Mouse (Mus musculus) c-Kit-positive CD71-positive TER-119-negative erythroid progenitor cells, embryonic 14.5 days (primary cell): Measurements from ENCODE around the gene Hepacam.

Experiments
- DNase-seq: peaks from one replicate; pipeline ENCODE4 v3.0.0-alpha.2; 2013; ENCODE audit warnings: low read depth

Gene Hepacam

DNA sequence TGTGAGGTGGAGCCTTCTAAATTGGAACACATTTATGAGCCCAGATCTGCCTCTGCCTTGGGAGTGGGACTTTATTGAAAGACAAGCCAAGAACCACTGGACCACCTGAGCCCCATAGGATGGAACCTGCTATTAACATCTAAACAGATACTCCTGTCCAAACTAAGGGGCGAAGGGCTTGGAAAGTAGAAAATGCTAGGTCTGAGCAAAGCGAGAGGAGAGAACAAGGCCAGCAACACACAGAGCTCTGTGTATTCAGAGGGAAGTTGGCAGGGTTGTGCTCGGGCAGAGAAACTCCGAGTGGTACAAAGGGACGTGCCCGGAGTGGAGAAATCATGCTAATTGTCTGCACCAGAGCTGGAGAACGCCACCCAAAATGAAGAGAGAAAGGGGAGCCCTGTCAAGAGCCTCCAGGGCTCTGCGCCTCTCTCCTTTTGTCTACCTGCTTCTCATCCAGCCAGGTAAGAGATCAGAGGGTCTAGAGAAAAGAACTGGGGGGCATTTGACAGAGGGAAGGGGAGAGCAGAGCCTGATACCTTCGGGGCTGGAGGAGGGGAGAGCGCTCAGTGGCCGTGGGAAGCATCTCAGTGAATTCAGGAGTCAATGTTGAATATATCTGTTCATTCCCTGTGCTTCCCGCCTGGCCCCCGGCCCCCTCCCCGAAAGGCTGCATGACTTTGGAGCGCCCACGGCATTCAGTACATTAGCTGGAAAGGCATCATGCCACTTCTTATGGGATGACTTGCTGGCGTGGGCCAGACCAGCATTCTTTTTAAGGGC is at the start of gene Hepacam:
Hepacam (plus strand) TSS at position 51 of the 780 bp plus-strand sequence.
- DNase-seq: no peak

DNA sequence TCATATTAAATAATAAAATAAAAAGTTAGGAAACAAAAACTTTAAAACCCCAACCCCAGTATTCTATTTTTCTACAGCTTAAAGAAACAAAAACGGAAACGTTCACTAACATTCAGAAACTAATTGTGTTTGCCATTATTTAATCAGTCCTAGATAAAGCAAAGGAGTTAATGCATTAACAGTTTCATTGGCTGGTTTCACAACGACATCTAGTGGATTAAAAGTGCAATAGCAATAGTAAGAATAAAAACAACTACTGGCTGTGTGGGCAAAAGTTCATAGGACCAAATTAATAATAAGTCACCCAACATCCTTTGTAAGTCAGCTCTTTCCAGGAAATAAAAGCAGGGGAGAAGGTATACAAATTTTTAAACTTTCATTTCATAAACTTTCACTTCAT is 37.7 kb upstream of the Hepacam start:
- peak; percentile 27 for DNase-seq

DNA sequence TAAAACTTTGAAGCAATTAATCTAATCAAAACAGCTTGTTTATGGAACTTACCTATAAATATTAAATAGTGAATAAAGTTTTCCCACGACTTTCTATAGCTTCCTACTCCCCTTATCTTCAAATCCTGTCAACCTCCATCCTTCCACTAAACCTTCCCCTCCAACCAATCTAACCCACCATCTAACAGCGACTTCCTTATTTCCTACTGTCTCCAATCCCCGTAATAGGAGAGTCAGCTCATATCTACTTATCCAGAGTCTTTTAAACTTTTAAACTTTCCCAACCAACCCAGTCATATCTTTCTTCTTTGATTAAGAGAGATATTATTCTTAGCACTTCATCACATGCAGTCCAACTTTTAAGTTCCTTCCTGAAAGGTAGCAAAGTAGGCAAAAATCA is 21.7 kb upstream of the Hepacam start:
- no peak for DNase-seq

DNA sequence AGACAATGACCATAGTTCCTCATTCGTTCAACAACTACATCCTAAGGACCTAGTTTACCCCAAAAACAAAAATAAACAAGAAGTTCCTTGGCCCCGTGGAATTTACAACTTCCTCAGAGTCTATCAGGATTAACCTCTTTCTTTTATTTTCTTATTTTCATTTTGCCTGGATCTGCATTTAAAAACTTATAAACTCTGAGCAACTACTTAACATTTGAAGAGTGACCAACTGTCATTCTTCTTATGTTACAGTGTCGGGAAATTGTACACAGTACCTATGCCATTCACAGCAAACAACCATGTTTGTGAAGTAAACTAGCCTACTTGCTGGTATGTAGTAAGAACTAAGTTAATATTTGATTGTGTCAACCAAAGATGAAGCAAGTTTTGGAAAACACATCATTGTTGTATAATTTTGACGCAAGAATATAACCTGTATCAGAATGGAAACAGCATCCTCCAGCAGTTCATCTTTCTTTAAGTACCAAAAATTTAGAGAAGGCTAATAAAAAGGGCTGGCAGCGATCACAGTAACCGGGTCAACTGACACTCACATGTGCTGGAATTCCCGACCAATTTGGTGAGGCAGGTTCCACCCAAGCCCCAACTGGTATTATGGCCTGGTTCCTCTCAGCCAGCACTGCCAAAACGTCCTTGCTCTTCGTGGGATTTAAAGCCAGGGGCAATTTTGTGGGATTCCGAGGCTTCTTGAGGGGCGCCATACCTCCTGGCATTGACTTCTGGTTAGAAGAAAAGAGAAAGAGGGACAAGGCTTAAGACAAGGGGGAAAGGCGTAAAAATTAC is 19.8 kb upstream of the Hepacam start:
- peak; percentile 34 for DNase-seq

DNA sequence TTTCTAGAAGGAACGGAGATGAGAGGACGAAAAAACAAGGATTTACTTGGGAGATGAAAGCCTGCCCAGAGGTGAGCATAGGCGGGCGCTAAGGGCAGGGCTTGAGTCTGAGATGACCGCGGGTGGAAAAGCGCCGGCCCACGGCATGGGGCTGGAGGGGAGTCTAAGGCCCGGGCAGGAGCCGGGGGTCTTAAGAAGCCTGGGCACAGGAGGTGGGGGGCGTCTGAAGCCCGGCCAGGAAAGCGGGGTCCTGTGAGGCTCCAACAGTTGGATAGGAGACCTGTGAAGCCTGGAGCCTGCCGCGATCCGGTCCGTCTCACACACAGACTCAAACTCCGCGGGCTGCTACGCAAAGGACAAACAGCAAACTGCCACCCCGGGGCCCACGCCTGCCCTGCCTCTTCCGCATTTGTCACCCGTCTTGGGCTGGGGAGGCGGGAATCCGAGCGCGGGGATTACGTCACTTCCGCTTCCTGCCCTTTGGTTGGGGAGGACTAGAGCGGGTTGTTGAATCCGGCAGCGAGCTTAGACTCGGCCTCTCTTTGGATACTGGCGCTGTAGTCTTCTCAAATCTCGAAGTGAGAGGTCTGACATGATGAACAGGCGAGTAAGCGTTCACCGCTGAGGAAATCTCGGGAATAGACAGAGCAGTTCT is 19.0 kb upstream of the Hepacam start, which contains the start of gene Ccdc15:
Ccdc15 (minus strand) TSS at position 445 of the 655 bp plus-strand sequence.
- peak; percentile 94 for DNase-seq

DNA sequence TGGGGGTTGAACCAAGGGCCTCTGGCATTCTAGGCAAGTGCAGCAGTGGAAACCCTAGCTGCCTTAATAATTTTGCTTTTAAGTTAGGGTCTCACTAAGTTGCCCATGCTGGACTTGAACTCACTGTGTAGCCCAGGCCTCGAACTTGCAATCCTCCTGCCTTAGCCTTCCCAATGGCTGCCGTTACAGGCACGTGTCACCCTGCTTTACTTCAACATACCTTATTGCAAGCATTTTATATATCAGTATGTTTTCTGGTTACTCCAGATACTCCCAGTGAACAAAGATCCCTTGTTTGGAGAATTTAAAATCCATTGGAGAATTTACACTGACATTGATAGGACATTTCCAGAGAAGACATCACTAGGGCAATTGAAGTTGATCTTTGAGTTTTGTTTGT is 18.1 kb upstream of the Hepacam start:
- no peak for DNase-seq

DNA sequence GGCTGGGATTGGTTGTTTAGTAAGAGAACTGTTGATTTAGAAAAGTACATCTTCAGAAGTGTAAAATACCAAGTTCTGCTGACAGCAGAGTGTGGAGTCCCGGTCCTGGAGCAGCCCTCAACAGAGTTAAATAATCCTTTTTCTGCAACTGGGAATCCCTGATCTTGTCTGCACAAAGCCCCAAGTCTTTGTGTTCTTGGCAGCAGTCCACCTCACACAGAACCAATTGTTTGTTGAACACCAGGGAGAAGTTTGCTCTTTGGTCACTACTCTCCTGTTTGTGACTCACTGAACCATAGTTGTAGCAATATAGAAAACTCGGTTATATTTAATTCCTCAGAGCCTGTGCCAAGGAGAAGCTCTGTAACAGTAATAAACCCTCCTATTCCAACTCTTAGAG is 15.9 kb upstream of the Hepacam start:
- no peak for DNase-seq

DNA sequence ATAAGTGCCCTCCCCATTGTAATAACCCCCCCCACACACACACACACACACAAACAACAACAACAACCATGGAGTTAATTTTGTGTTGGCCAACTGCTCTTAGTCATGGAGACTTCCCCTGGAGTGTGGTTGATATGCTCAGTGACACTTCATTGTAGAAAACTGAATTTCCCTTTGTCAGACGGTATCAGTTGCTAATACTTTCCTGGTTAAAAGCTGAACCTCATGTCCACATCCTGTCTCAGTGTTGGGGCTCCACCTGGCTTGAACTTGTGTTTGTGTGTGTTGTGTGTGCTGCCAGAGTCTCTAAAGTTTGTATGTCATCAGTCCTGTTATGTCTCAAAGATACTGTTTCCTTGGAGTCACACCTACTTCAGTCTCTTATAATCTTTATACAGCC is 12.7 kb upstream of the Hepacam start:
- DNase-seq: no peak

DNA sequence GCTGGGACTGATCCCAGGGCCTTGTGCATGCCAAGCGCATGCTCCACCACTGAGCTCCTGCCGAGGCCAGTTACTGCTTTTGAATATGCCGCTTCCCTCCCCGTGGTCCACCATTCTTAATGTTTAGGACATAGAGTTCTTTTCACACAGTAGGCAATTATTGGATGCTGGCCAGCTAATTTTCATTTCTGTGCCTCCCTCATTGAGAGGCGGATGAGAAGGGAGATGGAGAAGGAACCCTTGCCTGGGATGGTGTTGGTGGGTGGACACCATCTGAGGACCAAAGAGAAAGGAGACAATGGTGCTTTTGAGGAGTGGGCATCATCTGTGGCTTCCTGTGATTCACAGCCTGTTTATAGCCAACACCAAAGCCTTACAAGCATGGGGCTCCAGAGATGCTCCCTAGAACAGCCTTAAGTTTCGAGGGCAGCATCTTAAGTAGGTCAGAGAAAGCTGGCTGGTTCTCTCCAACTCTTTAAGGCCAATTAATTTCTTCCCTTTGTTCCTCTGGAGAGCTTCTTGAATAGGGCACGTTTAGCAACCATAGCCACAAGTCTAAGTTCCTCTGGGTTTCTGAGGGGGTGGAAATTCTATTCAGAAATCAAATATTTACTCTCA is 8.3 kb upstream of the Hepacam start:
- no peak for DNase-seq

DNA sequence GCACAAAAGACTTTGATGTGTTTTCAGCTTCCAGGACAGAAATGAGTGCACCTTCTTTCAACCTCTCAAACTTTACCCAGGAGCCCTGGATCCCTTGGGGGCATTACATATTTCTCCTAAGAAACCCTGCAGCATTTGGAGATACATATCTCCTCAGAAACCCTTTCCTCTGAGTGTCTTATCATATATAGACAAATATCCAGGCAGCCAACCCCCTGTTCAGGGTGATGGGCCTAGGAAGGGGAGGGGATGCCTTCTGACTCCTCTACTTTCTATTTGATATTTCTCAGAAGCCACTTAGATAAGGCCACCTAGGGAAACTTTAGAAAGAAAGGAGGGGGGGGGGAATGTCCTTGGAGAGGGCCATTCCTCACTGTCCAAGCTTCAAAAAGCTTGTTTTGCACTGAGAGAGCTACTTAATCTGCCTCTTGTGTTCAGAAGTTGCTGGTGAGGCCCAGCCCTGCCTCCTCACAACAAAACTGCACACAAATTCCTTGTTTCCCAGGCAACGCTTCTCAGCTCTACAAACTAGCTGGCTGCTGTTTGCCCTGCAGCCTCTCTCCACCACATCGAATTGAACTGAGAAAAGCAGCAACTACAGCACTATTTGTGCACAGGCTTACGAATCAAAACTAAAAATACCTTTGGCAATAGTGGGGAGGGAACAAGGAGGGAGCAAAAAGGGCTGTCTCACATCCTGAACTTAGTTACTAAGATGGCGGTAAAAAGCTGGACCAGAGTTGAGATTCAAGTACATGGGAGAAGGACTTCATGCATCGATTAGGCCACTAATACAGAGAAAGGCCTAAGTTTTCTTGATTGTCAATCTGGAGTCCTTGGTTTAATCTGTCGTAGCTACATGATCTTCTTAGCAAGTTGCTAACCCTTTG is 7.6 kb upstream of the Hepacam start:
- DNase-seq: no peak

DNA sequence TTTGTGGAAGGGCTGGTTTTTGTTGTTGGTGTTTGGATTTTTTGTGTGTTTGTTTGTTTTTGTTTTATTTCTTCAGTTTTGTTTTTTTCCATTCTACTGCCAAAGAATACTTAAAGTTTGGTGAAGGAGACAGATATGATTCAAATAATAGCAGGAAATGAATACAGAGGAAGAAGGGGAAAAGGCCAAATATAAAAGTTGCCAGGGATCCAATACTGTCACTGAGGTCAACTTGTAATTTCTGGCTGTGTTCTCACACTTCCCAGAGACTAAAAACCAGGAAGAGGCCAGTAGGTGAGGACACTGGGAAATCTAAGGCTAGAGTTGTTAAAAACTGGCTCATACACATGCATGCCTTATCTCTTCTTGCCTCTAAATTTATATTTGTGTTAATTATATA is 5.1 kb upstream of the Hepacam start:
- DNase-seq: no peak

DNA sequence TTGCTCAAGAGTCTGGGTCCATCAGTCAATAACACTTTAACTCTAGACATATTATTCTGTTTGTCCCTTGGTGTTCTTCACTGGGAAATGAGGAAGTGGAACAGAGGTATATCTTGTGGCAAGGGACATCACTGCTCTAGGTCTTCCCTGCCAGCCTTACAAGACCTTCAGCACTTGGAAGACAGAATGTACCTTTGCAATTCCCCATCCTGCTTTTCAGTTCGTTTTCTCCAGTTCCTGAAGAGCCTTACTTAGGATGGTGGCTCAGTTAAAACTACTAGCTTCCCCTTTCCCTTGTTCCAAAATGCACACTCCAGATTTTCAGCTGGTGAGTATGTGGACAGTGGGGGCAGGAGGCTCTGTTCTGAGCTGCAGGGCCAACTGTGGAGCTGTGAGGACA is 4.3 kb upstream of the Hepacam start:
- DNase-seq: no peak

DNA sequence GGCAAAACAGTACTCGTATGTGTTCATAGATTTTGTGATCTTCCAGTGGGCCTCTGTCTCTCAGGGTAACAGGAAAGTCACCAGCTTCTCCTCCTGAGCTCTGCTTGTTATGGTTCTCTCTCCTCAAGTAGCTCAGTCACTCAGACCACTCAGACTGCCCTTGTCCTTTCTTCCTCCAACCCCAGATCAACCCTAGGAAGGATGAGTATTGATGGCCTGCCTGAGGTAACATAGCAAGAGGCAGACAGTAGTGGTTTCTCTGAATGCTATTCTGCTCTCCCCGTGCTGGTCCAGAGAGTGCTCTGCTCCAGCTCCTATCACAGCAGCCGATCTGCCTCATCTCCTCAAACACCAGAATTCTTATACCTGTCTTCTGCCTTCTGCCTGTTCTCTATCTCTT is 3.6 kb upstream of the Hepacam start:
- no peak for DNase-seq

DNA sequence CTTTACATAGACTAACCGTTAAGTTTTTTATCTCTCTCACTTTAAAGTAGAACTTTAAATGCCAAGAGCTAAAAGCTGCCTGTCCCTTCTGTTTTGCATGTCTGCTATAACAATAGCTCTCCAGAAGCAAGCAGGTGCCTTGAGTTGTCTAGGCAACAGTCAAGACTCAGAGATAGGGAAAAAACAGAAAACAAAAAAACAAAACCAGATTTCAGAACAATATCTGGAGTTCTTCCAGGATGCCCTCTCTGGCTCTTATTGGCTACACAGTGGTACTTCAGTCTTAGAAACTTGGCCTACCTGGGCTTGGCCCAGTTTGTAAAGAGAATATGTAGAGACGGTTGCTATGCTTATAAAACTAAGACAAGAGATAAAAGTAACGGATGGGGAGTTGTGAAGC is 2.8 kb upstream of the Hepacam start:
- DNase-seq: no peak

DNA sequence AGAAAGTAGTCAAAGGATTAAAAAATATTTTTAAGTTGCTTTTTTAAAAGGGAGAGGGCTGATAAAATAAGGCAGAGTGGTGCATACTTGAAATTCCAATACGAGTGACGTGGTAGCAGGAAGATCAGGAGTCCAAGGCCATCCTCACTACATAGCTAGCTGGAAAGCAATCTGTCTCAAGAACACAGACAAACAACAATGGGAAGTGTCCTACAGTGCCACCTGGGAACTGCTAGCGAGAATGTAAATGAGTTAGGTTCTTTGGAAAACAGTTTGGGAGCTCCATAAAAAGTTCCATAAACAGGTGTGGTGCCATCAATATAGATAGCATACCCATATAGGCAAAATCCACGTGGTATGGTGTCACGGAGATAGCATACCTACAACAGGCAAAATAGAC is 1.4 kb upstream of the Hepacam start:
- DNase-seq: no peak

DNA sequence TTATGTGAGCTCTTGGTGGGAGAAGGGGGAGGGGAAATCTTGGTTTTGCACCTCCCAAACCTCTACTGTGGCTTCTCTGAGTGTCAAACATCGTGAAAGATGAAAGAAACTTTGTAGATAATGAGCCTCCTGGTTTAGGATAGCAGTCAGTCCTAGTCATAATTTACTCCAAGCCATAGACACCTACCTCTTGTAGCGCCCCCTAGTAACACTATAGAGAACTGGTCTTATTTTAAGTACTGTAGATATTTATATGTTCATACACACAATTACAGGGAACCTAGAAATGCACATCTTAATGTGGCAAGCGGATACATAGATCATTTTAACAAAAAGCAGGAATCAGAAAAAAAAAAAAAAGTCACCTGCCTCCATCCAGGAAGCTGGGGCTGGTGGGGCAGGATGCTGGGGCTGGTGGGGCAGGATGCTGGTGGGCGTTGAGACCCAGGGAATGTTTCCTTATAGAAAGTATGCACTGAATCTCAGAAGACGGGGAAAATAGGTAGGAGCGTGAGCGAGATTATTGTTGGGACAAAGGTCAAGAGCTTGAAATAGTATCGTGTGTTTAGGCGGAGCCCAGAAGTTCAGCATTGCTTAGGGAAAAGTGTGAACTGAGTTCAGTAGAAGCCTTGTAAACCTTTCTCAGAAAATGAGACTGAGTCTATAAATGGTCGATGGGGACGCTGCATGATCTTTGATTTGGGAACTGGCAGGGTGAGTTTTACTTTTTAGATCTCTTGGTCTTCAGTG is 1.1 kb downstream of the Hepacam start:
- no peak for DNase-seq

DNA sequence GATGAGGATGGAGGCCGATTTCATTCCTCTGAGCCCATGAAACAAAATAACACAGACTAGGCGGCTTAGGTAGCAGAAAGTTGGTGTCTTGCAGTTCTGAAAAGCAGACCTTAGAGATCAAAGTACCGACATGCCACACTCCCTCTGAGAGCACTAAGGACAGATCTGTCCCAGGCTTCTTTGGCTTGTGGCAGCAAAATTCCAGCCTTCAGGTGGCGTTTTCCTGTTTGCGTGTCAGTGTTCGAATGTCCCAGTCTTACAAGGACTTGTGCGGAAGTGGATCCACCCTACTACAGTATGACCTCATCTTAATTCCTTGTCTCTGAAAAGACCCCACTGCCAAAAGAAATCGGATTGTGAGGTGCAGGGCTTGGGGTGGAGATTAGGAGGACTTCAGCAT is 1.7 kb downstream of the Hepacam start:
- DNase-seq: no peak

DNA sequence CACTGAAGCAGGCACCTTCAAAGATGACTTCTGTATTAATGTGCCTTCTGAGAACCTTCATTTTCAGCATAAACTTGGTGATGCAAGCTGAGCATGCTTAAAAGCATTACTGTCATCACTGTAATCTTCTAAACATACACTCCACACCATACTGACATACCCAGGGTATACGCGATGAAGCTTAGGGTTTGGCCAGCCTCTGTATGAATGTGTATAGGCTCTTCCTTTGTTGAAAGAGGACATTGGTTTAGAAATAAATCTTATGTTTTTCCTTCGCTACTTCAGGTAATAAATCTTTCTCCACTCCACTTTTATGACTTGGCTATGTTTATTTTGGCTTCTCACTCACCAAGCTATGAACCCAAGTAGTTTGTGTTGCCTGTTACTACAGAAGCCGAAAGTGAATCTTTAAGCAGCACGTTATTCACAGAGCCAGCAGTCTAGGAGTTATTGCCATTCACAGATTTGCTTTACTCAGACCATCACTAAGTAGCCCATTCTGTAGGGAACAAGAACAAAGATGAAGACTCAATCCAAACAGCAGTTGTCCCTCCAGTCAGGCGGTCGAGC is 4.2 kb downstream of the Hepacam start:
- no peak for DNase-seq

DNA sequence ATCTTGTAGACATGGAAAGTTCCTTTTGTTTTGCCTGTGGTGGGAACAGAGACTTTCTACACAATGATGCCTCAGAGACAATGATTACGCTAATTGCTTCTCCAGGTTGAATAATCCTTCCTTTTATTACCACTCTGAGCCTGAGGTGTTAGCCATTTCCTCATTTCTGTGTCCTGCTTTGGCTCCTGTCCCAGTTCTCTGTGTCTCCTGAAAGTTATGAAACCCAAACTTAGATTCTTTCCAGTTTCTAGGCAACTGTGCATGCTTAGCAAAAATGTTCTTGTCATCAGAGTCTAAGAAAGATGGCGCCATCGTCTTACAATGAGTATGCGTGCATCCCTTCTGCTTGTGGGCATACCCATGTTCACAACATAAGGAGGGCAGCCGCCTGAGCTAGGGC is 8.6 kb downstream of the Hepacam start:
- no peak for DNase-seq

DNA sequence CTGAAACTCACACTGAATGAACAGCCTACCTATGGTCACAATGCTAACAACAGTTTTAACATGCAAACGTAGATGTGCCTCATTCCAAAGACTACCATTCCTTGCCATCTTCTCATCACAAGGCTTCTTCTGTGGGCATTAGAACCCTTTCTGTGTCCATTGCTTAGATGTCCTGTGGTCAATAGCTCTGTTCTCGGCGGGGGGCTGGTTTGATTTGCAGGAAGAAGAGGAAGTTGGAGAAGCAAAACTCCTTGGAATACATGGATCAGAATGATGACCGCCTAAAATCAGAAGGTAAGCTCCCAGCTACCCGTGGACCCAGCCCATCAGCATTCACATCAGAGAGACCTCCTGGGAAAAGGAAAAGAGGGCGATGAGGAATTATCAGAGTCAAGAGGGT is 16.0 kb downstream of the Hepacam start:
- no peak for DNase-seq
